Mouse (Mus musculus) stomach, postnatal 0 days (tissue): Measurements from ENCODE around the gene Glmp. TPM values are rescaled to one million over a fixed set of nuclear protein-coding genes. Genes with fewer than 3 reads are reported as not detected.
"Not testable (repeated sequence)": the region's sequence is repeated elsewhere in the genome, so short reads cannot be mapped to it uniquely, and the experiment has no call there.

Experiments used
- ATAC-seq: fragments of 200-750 bp; cut with Nextera tagmentation; 2 replicates; pipeline ENCODE4 v1.8.0; 2017; ENCODE audit not compliant: low FRiP score, low TSS enrichment
- DNase-seq: peaks from one replicate; pipeline ENCODE4 v3.0.0-alpha.2; 2016; ENCODE audit warnings: low spot score
- H3K27ac ChIP-seq: fragments of 300-500 bp; sonication (generic); replicated peaks from 2 replicates; pipeline ENCODE4 v1.5.1; 2014; ENCODE audit warnings: mild to moderate bottlenecking, control low read depth
- H3K27me3 ChIP-seq: fragments of 300-500 bp; sonication (generic); 2 replicates; pipeline ENCODE4 v1.6.1; 2014; ENCODE audit warnings: low read length; ENCODE audit not compliant: control insufficient read depth, insufficient read depth
- H3K36me3 ChIP-seq: fragments of 300-500 bp; sonication (generic); 2 replicates; pipeline ENCODE4 v1.6.1; 2014; ENCODE audit warnings: low read length, mixed read lengths; ENCODE audit not compliant: control insufficient read depth, insufficient read depth
- H3K4me1 ChIP-seq: fragments of 300-500 bp; sonication (generic); replicated peaks from 2 replicates; pipeline ENCODE4 v1.6.1; 2014; ENCODE audit warnings: antibody characterized with exemption; ENCODE audit not compliant: control insufficient read depth, insufficient read depth
- H3K4me2 ChIP-seq: fragments of 300-500 bp; sonication (generic); replicated peaks from 2 replicates; pipeline ENCODE4 v1.6.1; 2014; ENCODE audit warnings: low read depth, mild to moderate bottlenecking, control low read depth, moderate library complexity
- H3K4me3 ChIP-seq: fragments of 300-500 bp; sonication (generic); 2 replicates; pipeline ENCODE4 v1.5.1; 2014; ENCODE audit warnings: low read depth, low read length, control low read depth
- H3K9ac ChIP-seq: fragments of 300-500 bp; sonication (generic); 2 replicates; pipeline ENCODE4 v1.6.1; 2014; ENCODE audit warnings: mild to moderate bottlenecking, low read length, control low read depth, mixed read lengths
- H3K9me3 ChIP-seq: fragments of 300-500 bp; sonication (generic); 2 replicates; pipeline ENCODE4 v1.6.1; 2016; ENCODE audit warnings: low read length; ENCODE audit not compliant: control insufficient read depth
- CTCF ChIP-seq: IDR thresholded peaks from 2 replicates; pipeline ENCODE4 v1.5.1; 2016; ENCODE audit warnings: antibody characterized with exemption, low read depth, mild to moderate bottlenecking, moderate library complexity
- EP300 ChIP-seq: optimal IDR thresholded peaks from 2 replicates; pipeline ENCODE3; 2016; ENCODE audit warnings: antibody characterized with exemption
- WGBS: fragments of 180-500 bp; shearing (Covaris S2); extraction: QIAGEN DNeasy Blood & Tissue Kit; methylation state at CpG from one replicate; pipeline ENCODE4 v1.1.7; 2014; 5-methylcytosine and 5-hydroxymethylcytosine counted together
- polyA plus RNA-seq: library from polyadenylated mRNA; unstranded; fragments of >200 nt; fragmentation: Nextera tagmentation; extraction: Ambion mirVana; gene quantifications from 2 replicates; pipeline ENCODE4 v1.2.1, GENCODE M21; 2015

Glmp gene
- polyA plus RNA-seq, 1 experiment from 2014 or later: 161 TPM

DNA sequence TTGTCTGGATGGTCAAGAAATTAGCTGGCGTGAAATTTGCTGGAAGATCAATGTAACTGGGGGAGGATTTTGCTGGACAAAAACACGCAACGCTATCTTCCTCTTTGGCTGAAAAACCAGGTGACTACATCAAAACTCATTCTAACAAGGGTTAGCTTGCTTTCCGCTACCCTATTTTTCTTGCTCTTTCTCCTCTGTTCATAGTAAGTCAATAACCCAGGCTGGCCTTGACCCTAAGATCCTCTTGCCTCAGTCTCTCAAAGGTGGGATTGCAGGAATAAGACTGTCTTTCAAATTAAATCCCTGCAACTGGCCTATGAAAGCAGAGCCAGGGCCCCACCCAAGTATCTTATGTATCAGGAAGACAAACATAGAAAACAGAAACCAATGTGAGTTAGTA, 37.7 kb upstream of the Glmp start, which contains the start of gene Gm38392:
Gene Gm38392 (minus strand): TSS at position 101 of the 400 bp plus-strand sequence.
- no peaks in the 10 kb centered on the region for H3K4me1 ChIP-seq
- H3K9ac ChIP-seq: no peak within 1 kb of the TSS
- H3K4me3 ChIP-seq: no peak within 1 kb of the TSS
- DNase-seq (no peak), ATAC-seq (no peak)
- TF ChIP-seq CTCF: no peak
- TF ChIP-seq EP300: no peak
- no peaks in the 10 kb centered on the region for H3K27me3 ChIP-seq
- no peaks in the 10 kb centered on the region; the same call in 1 of the 2 replicates for H3K36me3 ChIP-seq
- WGBS: 97% methylated on average over 4 of the region's 4 CpGs
- no peak within 1 kb of the TSS for H3K27ac ChIP-seq
- no peak within 1 kb of the TSS for H3K4me2 ChIP-seq
- H3K9me3 ChIP-seq: no peaks in the 10 kb centered on the region

GRCm38 (mm10) chr3:88288133-88288713, 36.6 kb upstream of the Glmp start:
- not testable (repeated sequence) for H3K9me3 ChIP-seq, H3K9ac ChIP-seq, H3K4me3 ChIP-seq, DNase-seq, H3K4me1 ChIP-seq, H3K27ac ChIP-seq, H3K27me3 ChIP-seq, H3K36me3 ChIP-seq, H3K4me2 ChIP-seq
- WGBS: 68% methylated on average over 8 of the region's 10 CpGs
- peak; percentile 63; the same call in 1 of the 2 replicates for ATAC-seq

GRCm38 (mm10) chr3:88291970-88292369, 32.9 kb upstream of the Glmp start:
- no peaks in the 10 kb centered on the region for H3K4me1 ChIP-seq
- no peaks in the 10 kb centered on the region for H3K9me3 ChIP-seq
- H3K4me3 ChIP-seq: no peak overlapping the region
- DNase-seq (no peak), ATAC-seq (no peak)
- H3K27ac ChIP-seq: no peak overlapping the region
- no peaks in the 10 kb centered on the region for H3K27me3 ChIP-seq
- H3K36me3 ChIP-seq: no peaks in the 10 kb centered on the region; the same call in 1 of the 2 replicates
- 42% methylated on average over 4 of the region's 4 CpGs for WGBS
- no peak for TF ChIP-seq EP300
- peak; percentile 68 for TF ChIP-seq CTCF
- no peak overlapping the region for H3K9ac ChIP-seq
- H3K4me2 ChIP-seq: no peak overlapping the region

- not testable (repeated sequence) for H3K9me3 ChIP-seq, H3K9ac ChIP-seq, H3K27me3 ChIP-seq, H3K4me3 ChIP-seq, H3K4me2 ChIP-seq, H3K36me3 ChIP-seq, ATAC-seq, H3K4me1 ChIP-seq, DNase-seq, H3K27ac ChIP-seq
- 46% methylated on average over 1 of the region's 1 CpGs for WGBS
These were observed 29.6 kb upstream of the Glmp start for GRCm38 (mm10) chr3:88295272-88295671.

- 1% methylated on average over 12 of the region's 12 CpGs for WGBS
- DNase-seq: no peak
These were observed 28.7 kb upstream of the Glmp start for GRCm38 (mm10) chr3:88296110-88296560.

DNA sequence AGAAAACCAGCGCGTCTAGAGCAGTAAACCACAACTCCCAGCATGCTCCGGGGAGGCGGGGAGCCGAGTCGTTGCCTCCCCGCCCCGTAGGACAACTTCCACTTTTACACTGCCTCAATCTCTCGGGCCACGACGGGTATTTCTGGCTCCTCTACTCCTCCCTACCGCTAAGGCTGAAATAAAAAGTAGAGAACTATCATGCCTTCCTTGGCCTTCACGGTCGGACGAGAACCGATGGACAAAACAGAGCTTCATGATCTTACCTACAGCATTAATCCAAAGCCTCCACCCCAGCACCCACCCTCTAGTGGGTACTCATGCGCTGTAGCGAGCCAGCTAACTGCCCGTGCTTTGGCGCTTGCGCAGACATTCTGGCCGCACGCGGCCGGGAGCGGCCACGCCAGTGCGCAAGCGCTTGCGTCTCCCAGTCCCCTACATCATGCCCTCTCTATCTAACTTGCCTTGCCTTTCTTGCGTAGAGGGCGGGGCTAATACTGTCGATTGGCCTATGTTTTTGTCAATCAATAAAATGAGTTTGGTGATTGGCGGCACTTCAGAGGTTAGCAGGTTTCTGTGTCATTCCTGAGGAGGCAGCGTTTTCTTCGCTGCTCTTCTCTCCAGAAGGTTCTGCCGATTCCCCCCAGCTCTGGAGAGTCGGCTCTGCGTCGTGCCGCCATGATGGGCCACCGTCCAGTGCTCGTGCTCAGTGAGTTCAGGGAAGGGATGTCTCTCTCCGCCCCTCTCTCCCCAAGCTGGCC, 28.1 kb upstream of the Glmp start, which contains the start of the genes Tsacc and Cct3:
Gene Tsacc (minus strand): TSS at position 439 of the 758 bp plus-strand sequence.
Gene Cct3 (plus strand): TSS at position 556 of the 758 bp plus-strand sequence.
- H3K4me3 ChIP-seq: peak within 1 kb of the TSS; percentile 79
- peak within 1 kb of the TSS; percentile 93 for H3K27ac ChIP-seq
- no peaks in the 10 kb centered on the region for H3K27me3 ChIP-seq
- H3K9ac ChIP-seq: peak within 1 kb of the TSS; percentile 82
- H3K4me1 ChIP-seq: no peaks in the 10 kb centered on the region
- H3K9me3 ChIP-seq: no peaks in the 10 kb centered on the region
- peak within 1 kb of the TSS; percentile 62 for H3K4me2 ChIP-seq
- TF ChIP-seq CTCF (peak; percentile 50), EP300 (no peak)
- WGBS: under 1% methylated on average over 44 of the region's 44 CpGs
- peaks cover 7% of the 10 kb centered on the region for H3K36me3 ChIP-seq
- peak; percentile 95 for DNase-seq
- peak; percentile 99 for ATAC-seq

More at GRCm38 (mm10) chr3:88296110-88296560, 28.7 kb upstream of the Glmp start:
- no peak for TF ChIP-seq EP300
- no peak for TF ChIP-seq CTCF
- peak overlapping the region; percentile 62 for H3K4me2 ChIP-seq
- ATAC-seq: no peak
- peak overlapping the region; percentile 87 for H3K27ac ChIP-seq
- no peaks in the 10 kb centered on the region for H3K27me3 ChIP-seq
- peak overlapping the region; percentile 59 for H3K9ac ChIP-seq
- H3K4me3 ChIP-seq: peak overlapping the region; percentile 79
- no peaks in the 10 kb centered on the region for H3K9me3 ChIP-seq
- no peaks in the 10 kb centered on the region for H3K4me1 ChIP-seq
- H3K36me3 ChIP-seq: peaks cover 3% of the 10 kb centered on the region; the same call in 1 of the 2 replicates
